Mouse (Mus musculus) layer of hippocampus, postnatal 25 days (tissue): Measurements from ENCODE around the gene Rnf215. TPM values are rescaled to one million over a fixed set of nuclear protein-coding genes. Genes with fewer than 3 reads are reported as not detected.
A peak's percentile ranks its signal among the peaks of the same experiment; 100 is the strongest.
"Not testable (repeated sequence)": the region's sequence is repeated elsewhere in the genome, so short reads cannot be mapped to it uniquely, and the experiment has no call there.

Experiments used
- DNase-seq, 2 experiments: peaks; one replicate each; pipeline ENCODE4 v3.0.0; 2022; ENCODE audit warnings: mixed read lengths in 2 of 2, low spot score in 1 of 2; ENCODE audit errors: extremely low spot score in 1 of 2
- total RNA-seq, 2 experiments: library from RNA; stranded (reverse); gene quantifications; 2 replicates each; pipeline ENCODE4 v1.2.3; 2021

The Rnf215 gene
- total RNA-seq, result 10 to 100 TPM; 31.1 to 31.2 TPM

DNA sequence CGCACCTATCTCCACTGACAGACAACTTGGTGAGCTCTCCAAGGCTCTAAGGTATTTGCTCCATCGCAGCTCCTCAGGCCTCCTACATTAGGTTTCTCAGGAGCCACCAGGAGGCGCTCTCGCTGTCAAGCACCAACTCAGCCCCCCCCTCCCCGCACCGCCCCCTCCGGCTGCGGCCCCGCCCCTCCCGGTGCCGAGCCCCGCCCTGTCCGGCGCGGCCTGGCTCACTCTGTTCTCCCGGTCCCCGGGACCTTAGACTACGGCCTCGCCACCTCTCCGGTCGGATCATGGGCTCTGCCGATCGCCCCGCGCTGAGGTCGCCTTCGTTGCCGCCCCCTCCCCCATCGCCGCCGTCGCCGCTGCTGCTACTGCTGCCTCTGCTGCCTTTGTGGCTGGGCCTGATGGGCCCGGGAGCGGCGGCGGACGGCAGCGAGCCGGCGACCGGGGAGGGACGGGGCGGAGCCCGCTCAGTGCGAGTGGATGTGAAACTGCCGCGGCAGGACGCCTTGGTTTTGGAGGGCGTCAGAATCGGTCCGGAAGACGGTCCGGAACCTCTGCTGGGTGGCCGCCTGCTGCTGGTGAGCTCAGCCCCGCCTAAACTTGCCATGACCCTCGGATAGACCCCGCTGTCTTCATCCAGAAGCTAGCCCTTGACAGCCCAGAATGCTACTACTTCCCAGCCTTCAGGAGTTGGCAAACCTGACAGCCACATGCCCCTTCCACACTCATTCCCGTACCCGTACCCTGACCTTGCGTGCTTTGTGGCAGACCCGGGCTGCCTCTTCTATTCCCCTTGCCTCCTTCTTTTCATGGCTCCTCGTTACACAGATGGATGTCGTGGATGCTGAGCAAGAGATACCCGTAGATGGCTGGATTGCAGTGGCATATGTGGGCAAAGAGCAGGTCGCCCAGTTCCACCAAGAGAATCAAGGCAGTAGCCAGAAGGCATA lies at the start of gene Rnf215:
Rnf215 (plus strand) TSS at position 217 of the 950 bp plus-strand sequence.
- DNase-seq, result peak; percentile 86 to 95

DNA sequence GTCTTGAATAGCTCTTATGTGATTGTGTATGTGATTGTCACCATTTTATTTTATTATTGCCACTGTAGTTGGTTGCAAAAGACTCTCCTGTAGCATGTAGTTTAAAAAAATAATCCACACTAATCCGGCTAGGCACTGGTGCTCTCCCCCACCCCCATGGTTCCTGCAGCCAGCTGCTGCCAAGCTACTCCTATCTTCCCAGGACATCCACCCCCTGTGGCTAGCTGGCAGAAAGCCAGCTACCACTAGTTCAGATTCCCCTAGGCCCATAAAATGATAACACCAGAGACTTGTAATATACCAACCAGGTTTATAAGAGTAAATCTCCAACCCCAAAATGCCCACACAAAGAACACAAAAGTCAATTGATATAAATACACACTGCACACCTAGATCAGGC lies 48.8 kb upstream of the Rnf215 start:
- DNase-seq, result no peak

DNA sequence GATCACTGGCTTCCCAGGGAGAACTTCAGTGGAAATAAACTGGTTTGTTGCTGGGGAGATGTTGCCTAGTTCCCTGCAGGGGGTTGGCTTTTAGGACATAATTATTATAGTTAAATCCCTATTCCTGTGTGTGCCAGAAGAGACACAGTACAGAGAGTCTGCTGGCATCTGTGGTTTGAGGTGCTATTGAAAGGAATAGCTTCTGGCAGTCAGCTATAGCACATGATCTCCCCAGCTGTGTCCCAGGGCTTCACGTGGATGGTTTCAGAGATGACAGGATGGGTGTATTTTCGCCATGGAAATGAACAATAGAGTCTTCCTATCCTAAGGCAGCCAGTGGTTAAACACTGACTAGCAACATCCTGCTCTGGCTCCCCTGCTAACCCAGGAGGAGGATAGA lies 47.7 kb upstream of the Rnf215 start:
- DNase-seq, result peak in 1 of 2 experiments; percentile 27

DNA sequence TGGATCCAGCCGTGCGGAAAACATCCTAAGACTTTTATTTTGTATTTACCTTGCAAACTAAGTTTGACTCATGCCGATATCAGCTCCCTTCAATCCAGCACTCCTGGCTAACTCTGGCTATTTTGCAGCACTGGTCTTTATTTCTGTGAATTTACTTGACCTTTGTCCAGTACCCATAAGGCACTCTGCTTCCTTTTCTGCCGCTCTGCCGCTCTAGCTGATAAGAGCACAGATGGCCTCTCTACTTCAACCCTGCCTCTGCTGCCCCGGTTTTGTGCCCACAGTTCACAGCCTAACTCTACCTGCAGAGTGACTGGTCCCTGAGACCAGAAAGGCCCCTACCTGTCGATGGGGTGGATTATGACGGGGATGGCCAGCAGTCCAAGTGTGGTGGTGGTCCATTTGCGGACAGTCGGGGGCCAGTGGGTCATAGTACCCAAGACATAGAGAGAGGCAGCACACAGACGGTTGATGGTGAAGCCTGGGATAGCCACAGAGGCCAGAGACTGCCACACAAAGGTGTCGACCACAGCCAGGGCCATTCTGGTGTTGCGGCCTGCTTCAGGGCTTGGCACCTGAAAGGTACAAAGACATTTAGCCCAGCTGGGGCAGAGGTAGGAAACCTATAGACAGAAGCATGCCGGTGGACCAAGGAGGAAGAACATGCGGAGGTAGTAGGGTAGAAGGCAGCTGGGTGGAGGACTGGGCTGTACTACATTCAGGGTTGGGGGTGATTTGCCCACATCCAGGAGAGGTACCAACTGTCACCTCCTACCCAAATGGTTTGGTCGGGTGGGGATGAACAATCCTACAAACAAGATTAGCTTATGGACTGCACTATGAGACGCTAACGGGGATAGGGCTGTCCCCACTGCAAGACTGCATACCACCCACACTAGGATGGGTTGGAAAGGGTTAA lies 41.3 kb upstream of the Rnf215 start:
- DNase-seq, result no peak

DNA sequence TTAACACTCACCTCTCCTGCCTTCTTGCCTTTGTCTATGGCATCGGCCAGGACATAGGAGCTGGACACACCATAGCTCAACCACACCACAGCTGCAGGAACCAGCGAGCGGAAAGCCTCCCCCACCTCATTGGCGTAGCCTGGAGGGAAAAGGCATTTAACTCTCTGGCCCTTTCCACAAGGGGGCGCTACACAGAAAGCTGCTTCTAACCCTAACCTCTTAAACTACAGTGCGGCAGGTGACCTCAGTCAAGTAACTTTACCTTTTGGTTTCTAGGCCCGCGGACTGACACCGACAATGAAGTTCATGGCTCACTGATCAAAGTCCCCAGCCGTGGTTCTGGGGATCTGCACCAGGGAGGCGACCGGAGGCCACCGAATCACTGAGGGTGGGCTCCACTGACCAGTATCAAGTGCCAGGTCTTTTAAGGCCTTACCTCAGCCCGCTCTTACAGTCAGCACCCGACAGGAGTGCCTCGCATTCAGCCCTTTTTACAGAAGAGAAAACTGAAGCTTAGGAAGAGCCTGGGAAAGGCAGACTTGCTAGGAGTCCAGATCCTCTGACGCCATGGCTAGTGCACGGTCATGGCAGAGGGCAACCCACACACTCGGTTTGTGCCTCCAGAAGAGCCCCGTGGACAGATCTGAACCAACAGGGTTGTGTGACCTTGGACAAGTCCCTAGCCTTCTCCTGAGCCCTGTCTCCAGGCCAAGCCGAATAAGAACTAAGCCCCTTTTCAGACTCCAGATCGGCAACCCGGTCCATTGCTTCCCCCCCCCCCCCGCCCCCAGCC lies 40.4 kb upstream of the Rnf215 start:
- peak; percentile 67 to 85 for DNase-seq

DNA sequence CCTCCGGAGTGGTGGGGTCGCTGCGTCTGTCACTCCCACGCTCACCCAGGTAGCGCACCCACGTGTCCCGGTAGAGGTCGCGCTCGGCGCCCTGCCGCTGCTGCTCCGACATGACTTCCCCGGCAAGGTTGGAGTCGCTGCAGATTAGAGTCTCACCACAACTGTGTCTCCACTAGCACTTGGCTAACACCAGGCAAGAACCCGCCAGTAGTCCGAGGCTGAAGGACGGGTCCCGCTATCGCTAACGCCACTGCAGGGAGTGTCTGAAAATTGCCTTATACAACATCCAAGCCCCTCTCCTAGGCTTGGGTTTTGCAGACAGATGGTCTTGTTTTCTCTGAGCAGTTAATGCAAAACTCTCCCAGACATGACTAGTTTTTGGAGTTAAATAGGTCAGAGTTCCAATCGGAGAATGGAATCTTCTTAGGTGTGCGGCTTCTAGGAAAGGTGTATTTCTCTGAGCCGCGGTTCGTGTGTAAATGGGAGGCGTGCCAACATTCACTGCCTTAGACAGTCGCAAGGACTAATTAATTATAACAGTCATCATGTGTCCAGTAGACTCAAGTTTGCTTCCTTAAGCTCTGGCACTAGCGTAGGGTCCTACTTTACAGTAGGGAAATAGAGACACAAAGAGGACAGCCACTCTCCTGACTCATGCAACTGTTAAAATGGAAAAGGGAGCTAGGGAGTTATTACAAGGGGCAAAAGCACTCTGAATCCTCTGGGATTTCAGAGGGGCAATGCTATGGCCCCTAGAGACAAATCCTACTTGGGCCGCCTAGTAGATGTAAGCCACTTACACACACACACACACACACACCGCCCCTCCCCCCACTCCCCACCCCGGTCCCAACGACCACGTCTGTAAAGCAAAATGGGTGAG lies 39.6 kb upstream of the Rnf215 start, which contains the start of gene Mtfp1:
Mtfp1 (minus strand) TSS at position 275 of the 883 bp plus-strand sequence.
- DNase-seq, result peak; percentile 52 to 53

DNA sequence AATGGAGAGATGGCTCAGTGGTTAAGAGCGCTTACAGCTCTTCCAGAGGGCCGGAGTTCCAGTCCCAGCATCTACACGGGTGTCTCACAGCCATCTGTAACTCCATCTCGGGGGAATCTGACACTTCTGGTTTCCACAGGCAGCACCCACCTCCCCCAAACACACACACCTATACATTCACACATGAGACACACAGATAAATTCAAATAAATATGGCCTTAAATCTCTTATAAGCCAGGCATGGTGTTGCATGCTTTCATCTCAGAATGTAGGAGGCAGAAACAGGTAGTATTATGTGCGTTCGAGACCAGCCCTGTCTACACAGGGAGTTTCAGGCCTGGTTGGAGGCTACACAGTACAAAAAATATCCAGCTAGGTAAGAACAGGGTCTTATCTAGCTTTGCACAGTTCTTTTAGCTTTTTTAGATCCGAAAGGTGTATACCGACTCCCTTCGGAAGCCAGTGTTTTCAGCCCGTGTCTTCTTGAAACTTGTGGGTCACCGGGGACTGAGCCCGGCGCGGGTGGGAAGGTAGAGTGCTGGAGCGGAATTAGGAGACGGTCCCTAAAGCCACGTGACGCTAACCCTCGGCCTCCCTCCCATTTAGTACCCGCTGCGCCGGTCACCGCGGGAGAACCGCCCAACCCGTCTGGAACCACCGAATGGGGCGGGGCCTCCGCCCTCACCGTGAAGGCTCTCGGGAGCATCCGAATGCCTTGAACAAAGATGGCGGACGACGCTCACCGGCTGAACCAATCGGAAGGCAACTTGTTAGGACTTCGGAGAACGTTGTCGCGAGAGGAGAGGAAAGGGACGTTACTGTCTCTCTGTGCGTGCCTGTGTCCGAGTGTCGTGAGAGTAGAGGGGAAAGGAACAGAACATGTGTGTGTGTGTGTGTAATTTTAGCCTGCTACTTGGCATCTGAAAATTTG lies 38.7 kb upstream of the Rnf215 start:
- peak; percentile 91 to 92 for DNase-seq

DNA sequence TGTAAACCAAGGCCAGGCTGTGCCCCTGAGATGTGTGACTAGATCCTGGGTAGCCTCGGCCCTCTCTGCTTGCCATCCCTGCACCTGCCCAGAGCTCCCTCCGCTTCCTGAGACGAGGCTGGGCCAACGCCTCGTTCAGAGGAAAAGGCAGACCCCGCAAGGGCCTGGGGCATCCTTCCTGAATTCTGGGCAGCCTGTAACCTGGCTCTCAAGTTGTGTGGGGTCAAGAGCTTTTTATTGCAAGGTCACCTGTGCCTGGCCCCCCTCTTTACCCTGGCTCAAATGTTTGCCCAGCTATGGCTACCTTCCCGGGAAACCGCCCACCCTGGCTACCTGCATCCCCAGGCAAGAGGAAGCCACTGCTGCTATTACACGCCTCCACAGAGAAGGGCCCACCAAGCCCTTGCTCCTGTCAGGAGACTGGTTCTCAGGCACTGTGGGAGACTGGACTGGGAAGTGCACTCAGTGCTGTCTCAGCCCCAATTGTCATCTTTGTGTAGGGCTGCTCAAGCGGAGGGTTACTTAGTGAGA lies 37.8 kb upstream of the Rnf215 start:
- peak in 1 of 2 experiments; percentile 21 for DNase-seq

DNA sequence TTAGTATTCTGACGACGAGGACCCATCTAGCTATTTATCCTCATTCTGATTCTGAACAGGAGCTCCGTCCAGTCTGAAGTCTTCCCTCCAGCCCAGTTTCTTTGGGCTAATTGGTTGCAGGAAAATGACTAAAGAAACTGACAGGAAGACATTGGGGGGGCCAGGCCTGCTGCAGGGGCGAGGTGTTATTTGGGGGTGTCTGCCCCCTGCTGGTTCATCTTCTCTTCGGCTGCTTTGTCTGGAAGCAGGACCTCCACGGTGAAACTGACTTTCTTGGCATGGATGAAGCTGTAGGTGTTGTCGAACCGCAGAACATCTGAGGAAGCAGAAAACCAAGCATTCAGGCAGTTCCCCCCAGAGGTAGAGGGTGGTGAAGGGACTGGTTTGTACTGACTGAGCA lies 36.9 kb upstream of the Rnf215 start:
- DNase-seq, result no peak

DNA sequence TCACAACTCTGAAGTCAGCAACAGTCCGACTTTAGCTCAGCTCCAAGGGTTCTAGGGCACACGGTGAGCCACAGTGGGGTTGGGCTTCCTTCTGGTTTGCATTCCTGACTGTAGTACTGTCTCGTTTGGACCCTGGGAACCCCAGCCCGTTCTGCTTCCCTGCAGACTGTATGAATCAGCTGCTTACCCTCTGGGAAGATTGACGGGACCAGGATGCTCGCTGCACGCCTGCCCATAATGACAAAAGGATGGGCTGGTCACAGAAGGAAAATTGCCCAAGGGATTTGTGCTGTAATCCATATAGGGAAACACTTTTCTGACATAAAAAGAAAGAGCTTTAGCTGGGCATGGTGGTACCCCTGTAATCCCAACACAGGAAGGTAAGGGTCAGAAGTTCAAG lies 36.2 kb upstream of the Rnf215 start:
- DNase-seq, result no peak

DNA sequence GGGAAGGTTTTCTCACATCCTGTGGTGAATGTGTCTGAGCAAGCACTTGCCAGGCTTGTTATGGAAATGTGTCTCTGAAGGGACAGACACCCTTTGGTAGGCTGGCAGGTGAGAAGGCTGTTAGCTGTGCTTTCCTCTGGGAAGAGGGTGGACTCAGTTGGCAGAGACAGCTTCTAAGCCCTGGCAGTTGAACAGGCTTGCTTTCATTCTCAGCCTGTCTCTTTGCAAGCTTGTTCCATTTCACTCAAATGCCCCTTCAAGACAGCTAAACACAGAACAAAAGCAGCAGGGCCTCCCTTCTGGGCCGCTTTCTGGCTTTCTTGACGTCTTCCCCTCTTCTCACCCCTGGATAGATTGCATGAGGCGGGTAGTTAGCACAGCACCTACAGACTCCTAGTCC lies 35.6 kb upstream of the Rnf215 start:
- DNase-seq, result no peak

DNA sequence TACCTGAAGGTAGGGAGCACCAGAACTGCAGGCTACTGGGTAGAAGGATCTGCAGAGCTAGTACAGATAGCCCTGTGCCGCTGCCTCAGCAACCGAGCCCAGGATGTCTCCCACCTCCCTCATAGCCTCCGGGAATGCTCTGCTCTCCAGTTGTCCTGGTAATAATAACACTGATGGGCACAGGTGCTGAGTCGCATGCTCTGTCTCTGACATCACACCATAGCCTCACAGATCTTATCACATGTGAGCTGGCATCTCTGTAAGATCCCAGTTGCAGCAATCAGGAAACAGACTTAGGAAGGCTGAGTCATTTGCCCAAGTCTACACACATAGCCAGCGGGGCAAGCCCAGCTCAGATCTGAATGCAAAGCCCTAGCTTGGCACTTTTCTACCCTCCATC lies 33.2 kb upstream of the Rnf215 start:
- no peak for DNase-seq

DNA sequence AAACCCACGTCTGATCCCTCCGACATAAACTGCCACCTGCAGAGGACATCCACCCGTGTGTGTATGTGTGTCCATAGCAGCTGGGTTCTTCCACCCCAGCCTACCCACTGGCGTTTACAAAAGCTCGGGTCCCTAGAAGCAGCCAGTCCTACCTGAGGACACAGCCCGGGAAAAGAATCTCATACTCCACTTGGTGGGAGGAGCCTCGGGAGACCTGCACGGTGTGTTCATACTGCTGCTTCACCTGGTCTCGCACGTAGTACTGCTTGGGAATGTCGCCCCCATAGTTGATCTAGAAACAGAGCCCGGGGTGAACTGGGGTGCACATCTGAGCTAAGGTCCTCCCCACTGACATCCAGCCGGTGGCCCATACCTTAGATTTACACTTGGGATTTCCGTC lies 31.5 kb upstream of the Rnf215 start:
- DNase-seq, result no peak

DNA sequence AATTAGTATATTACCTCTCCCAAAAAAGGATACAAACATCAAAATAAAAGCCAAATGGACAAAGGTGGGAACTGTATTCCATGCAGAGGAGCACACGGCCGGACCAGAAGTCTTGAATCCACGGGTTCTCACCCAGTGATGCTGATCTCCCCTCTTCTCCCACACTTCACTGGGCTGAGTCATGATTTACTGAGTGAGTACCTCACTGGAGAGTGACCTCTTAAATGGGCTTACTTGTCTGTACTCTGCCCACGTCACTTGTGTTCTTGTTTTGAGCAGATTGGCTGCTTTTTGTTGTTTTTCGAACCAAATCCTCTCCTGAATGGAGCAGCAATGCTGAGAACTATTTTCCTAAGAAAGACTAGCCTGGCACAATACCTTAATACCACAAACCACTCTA lies 30.0 kb upstream of the Rnf215 start:
- no peak for DNase-seq

DNA sequence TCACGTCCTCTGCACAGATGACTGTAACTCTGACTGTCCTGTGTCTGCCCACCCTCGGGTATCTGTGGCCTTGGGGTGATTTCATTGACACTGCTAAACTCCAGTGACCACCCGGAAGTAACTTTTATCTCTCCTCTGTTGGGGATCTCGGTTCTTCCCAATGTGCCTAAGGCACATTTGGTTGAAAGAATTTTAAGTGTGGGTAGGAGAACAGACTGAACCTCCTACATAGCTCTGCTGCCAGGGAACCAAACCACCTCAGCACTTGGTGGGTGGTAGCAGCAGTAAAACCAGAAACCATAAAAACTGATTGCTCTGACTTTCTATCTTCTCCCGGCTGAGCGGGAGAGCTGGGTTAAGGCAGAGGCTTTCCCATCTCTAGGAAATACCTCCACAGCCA lies 29.6 kb upstream of the Rnf215 start:
- DNase-seq, result no peak

DNA sequence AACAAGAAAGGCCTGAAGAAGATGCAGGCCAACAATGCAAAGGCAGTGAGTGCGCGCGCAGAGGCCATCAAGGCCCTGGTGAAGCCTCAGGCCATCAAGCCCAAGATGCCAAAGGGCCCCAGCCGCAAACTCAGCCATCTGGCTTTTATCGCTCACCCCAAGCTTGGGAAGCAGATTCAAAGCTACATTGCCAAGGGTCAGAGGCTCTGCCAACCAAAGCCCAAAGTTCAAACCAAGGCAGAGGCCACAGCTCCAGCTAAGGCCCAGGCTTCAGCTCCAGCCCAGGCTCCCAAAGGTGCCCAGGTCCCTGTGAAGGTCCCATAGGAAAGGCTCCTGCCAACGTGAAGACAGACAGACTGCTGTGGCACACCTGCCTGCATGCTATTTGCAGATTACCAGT lies 27.1 kb upstream of the Rnf215 start:
- DNase-seq, result not testable (repeated sequence)

DNA sequence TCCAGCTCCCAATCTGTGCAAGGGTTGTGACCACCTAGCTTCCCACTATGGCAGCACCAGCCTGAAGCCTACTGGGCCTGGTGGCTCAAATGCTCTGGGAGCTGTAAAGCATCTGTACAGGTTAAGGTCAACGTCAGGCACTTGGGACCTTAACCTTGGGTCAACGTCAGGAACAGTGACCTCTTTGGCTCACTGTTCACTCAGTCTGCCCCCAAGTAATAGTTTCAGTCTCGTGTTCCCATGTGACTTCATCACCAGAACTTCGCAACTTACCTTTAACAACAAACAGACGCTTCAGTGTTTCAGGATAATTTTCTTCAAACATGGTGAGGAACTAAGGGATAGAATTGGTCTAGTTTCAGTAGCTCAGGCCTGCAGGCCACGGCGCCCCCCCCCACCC lies 26.3 kb upstream of the Rnf215 start:
- no peak for DNase-seq

DNA sequence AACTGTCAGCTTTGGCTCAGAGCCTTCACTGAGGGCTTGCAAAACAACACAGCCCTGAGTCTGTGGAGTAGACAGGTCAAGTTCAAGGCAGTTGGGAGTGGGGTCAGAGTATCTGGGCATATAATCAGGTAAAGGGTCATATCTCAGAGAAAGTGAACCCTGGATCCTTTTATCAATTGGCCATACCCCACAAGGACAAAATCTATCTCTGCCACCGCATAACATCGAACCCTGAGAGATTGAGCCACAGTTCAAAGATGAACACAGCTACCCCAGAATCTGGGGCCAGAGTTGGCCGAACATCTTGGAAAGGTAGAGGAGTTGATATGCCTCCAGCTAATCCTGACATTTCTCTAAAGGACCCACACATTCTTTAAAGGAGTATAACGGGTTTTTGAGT lies 23.0 kb upstream of the Rnf215 start:
- DNase-seq, result no peak
